Mouse (Mus musculus): ENCODE data around the gene Chrnb1.
A peak's percentile ranks its signal among the peaks of the same experiment; 100 is the strongest.

The Chrnb1 gene

DNA sequence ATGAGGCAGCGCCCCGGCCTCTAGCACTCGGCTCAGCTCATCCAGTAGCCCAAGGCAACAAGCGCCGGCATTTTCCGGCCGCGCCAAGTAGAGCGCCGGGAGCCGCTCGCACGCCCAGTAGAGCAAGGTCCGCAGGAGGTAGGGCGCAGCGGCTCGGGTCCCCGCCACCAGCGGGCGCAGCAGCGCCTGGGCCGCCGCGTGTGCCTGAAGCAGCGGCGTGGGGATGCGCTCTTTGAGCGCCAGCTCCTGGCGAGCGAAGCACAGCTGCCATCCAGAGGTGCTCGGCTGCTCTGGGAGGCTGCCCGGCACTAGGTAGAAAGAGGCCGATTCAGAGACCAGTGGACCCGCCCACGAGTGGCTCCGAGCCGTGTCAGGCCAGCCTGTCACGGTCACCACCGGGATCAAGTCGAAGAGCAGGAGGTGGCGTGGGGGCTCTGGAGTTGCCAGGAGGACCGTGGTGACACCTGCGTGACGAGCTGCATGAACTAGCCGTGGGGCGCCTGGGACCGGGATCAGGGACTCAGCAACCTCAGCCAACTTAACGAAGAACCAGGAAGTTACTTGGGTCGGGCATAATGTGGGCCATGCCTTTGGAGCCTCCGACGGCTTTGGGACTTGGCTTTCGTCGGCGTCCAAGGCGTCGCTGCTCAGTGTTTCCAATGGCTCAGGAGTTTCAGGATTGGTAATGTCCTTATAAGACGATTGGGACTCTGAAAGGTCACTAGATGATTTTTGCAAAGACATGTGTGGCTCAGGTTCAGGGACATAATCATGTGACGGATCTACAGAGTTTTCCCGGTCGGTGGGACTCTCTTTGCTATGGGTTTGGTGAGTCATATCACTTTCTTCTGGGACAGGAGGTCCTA, 8.3 kb upstream of the Chrnb1 start:
- DNase-seq, result peak; percentile 67

DNA sequence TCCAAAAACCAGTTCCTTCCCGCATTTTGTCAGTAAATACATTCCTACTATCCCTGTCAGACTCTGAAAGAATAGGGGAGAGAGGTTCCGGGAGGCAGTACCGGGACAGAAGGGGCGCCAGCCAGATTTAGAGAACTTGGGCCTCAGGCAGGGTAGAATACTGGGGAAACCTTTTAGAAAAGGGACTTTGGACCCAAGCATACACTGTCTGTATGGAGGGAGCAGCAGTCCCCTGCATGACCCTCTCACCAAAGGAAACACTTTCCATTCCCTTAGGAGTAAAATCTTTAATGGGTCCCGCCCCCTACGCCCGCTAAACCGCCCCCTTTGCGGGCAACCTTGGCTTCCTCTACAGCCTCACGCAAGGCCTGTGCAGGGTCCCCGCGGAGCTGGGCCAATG, 7.6 kb upstream of the Chrnb1 start:
- no peak for DNase-seq

GRCm38 (mm10) chr11:69802648-69803105, 6.9 kb upstream of the Chrnb1 start:
- DNase-seq, result peak; percentile 74

DNA sequence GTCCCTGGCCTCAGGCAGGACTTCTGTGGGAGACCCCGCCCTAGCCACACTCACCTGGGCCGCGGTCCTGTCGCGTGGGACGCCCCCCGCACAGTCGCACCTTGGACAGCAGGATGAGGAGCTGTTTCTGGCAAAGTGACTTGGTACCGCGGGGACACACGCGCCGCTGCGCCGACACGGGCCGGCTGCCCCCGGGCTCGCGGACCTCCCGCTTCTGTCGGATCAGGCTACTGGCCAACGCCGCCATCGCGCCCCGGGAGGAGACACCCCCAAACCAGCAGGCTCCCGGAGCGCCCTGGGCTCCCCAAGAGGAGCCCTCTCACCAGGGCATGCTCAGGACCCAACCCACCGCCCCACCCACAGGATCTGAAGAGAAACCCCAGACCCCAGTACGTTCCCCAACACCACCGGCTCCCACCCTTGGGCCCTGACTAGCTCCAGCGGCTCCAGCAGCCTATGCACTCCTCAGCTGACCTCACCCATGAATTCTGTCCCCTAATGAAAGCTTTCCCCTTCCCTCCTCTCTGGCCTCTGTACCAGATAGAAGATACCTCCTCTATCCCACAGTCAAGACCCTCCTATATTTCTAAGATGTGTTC, 5.7 kb upstream of the Chrnb1 start, which contains the start of gene Fgf11:
Gene Fgf11 (minus strand): TSS at position 479 of the 599 bp plus-strand sequence.
- no peak for DNase-seq

DNA sequence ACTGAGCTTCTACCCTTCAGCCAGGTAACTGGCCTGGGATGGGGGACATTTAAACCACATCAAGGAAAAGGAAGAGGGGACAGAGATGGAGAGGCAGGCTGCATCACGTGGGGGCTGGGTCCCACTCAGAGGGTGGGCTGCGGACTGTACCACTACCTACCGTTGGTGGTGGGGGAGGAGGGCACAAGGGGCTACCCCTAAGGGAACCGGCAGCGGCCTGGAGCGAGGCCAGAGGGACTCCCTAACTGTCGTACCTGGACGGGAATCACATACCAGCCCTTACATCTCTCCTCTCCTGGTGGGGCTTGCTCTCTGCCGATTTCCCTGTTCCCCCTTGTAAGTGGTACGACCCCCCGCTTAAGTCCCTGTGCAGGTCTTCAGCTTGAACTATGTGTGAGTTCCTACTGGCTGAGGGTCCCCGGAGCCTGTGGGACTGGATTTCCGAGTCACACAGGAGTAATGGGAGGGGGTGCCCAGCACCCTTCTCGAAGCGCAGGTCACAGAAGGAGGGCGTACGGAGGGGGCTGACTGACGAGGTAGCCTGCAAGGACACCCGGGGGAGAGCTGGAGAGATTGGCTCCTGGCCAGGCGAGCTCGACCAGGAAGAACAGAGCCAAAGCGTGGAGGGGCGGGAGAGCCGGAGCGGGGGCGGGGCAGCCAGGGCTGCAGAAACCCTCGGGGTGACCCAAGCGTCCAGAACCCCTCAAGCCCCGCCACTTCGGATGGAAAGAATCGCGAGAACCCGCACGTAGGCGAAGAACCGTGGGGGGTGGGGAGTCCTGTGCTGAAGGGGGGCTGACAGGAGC, 4.9 kb upstream of the Chrnb1 start:
- peak; percentile 51 for DNase-seq

DNA sequence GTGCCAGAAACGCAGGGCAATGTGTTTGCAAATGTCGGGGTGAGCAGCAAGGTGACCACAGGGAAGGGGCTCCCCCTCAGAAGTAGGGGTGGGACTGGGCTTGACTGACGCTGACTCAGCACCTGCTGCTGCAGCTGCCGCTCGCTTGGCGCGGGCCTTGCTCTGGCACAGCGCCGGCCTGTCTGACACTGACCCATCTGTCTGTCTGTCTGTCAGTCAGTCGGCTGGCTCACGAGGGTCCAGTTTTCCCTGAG, 4.3 kb upstream of the Chrnb1 start:
- no peak for DNase-seq

- no peak for DNase-seq
Observed at GRCm38 (mm10) chr11:69799394-69800137, 3.8 kb upstream of the Chrnb1 start.

DNA sequence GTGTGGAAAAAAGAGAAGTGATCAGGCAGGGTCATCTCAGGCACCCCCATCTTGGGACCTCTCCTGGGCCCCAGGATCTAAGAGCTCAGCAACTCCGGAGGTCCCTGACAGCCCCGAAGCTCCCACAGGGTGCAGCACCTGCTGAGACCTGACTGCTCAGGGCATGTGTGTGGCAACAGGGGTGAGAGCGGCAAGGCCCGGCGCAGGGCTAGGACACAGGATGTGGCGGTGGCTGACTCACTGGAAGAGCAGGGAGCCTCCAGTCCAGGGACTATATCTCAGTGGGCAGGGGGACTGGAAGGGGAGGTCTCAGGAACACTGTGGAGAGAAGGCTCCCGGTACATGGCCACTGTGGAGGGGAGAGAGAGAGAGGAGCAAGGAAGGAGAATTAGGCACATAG, 2.2 kb upstream of the Chrnb1 start:
- DNase-seq, result no peak

GRCm38 (mm10) chr11:69795983-69796435, 266 bp upstream of the Chrnb1 start:
- DNase-seq, result no peak

- DNase-seq, result no peak
Observed at GRCm38 (mm10) chr11:69793429-69793828, 2.3 kb downstream of the Chrnb1 start.

GRCm38 (mm10) chr11:69791420-69791819, 4.3 kb downstream of the Chrnb1 start:
- no peak for DNase-seq

- DNase-seq, result no peak
Observed at GRCm38 (mm10) chr11:69789431-69789830, 6.3 kb downstream of the Chrnb1 start.

DNA sequence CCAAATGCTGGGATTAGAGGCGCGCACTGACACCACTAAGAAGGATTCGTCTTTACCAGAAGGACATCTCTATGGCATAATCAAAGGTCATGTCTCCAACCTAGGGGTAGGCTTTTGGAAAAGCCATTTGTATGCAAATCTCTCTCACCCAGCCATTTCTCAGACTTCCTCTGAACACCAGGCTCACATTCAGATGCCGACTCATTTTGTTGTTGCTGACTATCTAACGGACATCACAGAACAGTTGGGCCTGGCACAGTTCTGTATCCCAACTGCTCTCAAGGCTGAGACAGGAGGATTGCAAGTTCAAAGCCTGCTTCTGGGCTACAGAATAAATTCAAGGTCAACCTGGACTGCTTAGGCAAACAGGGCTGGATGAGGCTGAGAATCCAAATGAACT, 8.4 kb downstream of the Chrnb1 start:
- no peak for DNase-seq

- DNase-seq, result no peak
Observed at GRCm38 (mm10) chr11:69784793-69785272, 10.9 kb downstream of the Chrnb1 start.

DNA sequence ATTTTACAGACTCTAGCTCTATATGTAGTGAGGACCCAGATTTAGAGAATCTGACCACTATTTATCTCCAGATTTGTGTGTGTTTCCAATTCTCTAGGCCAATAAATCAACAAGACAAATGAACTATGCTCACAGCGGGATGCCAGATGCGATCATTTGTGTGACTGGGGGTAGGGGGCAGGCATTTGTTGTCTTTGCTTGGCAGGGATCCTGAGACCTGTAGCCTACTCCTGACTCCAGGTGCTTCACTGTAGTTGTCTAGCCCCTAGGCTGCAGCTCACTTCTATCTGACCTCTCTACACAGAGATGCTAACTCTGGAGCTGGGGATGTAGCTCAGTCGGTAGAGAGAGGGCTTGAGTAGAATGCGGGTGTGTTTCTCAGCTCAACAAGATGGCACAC, 13.9 kb downstream of the Chrnb1 start:
- DNase-seq, result no peak

- DNase-seq, result no peak
Observed at GRCm38 (mm10) chr11:69778985-69779384, 16.8 kb downstream of the Chrnb1 start.

- no peak for DNase-seq
Observed at GRCm38 (mm10) chr11:69778258-69778982, 17.3 kb downstream of the Chrnb1 start.

DNA sequence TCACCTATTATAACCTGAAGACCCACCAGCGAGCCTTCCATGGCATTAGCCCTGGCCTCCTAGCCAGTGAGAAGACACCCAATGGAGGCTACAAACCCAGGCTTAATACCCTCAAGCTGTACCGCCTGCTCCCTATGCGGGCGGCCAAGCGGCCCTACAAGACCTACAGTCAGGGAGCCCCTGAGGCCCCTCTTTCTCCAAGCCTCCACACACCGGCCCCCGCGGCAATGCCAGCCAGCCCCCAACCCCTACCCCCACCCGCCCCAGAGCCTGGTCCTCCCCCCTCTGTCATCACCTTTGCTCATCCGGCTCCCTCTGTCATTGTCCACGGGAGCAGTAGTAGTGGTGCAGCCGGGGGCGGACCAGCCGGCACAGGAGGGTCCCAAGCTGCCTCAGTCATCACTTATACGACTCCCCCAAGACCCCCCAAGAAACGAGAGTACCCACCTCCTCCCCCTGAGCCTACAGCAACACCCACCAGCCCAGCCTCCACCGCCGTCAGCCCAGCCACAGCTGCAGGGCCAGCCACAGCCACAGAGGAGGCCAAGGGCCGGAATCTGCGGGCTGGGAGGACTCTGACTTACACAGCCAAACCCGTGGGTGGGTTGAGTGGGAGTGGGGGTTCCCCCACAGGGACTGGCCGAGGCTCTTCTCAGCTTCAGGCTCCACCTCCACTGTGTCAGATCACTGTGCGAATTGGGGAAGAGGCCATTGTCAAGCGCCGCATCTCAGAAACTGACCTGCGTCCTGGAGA, 18.1 kb downstream of the Chrnb1 start:
- DNase-seq, result no peak

GRCm38 (mm10) chr11:69776488-69776887, 19.3 kb downstream of the Chrnb1 start:
- DNase-seq, result no peak

- DNase-seq, result no peak
Observed at GRCm38 (mm10) chr11:69775716-69776115, 20.0 kb downstream of the Chrnb1 start.

DNA sequence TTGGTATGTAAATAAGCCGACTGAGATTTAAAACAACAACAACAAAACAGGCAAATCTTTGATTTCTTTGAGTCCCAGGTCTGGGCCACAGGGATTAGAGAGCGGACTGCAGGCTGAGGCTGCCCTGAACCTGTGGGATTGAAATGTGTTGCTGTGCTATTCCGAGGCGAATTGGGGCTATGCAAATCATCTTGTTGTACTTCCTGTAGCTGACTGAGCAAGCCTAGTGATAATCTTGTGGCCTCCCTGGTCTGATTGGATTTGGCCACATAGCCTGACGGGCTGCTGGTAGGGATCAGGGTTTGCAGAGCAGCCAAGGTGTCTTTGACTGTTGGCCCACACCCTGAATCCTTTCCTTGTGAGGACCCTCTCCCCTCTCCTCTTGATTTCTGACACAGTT, 20.8 kb downstream of the Chrnb1 start:
- no peak for DNase-seq

GRCm38 (mm10) chr11:69767625-69767909, 28.2 kb downstream of the Chrnb1 start:
- no peak for DNase-seq
